Mouse (Mus musculus) retina, postnatal 7 days (tissue): ENCODE measurements at regions not wholly inside any gene's neighbourhood (a gene's known extent, or its start where the extent isn't known, plus 50 kb on each side); places are given as distances from the start of the nearest gene placed in this dataset.

ENCODE experiments used
- DNase-seq: peaks from one replicate; pipeline ENCODE4 v3.0.0-alpha.2; 2012; ENCODE audit warnings: low read depth, low spot score

DNA sequence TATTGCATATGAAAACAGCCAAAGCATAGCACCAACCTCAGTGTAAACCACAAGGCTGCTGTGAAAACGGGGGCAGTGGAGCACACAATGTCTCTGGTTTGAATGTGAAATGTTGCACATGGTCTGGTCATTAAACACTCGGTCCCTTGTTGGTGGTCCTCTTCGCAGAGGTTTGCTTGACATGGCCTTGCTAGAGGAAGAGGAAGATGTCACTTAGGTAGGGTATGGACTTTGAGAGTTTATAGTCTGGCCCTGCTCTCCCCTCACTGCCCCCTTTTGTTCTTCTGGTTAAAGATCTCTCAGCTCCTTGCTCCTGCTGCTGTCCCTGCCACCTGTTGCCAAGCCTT is 125.9 kb upstream of the Ift57 start:
- no peak for DNase-seq

DNA sequence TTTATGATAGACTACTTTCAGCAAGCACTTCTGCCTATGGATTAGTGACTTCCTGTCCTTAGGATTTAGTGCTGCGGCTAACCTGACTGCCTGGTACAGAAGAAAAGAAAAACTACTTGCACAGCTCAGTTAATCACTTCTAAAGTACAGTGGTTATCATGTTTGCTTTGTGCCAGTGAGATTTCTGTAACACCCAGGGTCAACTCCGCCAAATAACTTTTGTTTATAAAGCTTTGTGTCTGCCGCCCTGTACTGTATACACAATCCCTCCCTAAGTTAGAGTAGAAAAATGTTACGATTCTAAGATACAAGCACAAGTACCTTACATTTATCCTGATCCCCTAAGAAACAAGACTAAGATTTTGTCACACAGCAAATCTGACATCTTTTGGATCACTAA is 120.1 kb upstream of the Ift57 start:
- no peak for DNase-seq

DNA sequence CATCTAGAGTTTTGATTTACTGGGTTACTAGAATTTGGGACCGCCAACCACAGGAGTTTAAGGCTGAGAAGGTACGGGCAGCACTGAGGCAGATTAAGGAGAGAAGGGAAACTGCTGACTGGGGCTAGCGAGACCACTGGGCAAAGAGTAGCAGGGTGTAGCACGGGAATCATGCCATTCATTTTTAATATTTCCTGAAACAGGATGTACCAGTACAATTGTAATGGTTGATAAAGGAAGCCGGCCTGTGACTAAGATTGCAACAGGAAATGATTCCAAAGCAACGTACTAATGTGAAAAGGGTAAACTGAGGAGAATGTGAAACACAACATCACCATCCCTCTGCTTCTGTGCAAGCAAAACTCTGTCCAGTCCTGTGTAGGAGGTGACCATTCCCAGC is 118.3 kb upstream of the Ift57 start:
- DNase-seq = no peak

DNA sequence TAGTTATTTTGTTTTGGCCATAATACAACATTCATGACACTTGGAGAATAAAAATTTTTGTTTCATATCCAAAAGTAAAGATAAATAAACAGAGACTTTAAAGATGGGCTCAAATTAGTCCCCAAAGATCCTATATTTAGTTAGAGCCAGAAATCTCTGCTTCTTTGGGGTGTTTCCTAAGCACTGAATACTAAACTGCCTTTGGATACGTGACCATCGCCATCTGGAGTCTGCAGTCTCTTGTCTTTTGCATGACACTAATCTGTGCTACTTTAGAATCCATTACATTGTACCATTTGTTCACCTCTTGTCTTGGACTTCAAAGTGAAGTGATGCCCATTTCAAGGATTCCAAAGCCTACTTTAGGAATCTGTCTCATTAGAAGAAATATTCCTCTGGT is 92.5 kb upstream of the Ift57 start:
- DNase-seq = no peak

DNA sequence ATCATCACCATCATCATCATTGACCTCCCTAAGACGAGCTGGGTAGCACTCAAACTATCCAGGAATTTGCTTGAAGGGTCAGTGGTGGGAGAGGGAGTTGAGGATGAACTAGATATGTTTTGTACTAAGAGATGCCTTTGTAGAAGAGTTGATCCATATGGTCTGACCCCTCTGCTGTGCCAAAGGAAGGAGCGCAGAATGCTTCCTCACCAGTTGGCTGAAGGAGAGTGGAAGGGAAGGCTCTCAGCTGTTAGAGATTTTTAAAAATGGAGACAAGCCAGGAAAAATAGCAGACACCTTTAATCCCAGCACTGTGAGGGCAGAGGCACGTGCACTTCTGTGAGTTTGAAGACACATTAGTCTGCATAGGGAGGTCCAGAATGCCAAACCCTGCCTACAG is 84.2 kb upstream of the Ift57 start:
- no peak for DNase-seq

DNA sequence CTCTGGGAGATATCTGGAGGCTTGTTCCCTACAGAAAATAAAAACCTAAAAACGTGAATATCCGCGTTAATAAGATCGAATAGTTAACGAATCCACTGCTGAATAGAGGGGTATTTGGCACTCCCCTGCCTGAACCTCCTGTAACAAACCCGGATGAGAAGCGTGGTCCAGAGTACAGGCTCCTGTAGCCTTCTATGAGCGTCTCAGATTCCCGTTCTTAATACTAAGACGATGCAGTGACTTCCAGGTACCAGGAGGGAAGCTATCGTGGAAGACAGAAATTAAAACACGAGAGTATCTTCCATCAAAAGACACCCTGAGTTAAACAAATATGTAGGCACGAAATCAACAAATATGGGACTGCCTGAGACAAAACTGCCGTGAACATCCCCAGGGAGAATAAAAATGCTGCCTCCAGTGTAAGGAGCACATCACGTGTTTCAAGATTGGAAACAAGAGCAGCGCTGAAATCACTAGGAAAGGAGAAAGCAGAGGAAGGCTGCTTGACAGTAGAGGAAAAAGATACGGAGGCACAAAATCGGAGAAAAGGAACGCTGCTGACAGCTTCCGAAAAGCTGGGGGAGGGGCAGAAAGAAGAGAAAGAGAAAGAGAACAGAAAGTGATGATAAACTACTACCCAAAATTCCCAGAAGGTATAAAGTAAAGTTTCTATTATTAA is 83.6 kb upstream of the Ift57 start:
- no peak for DNase-seq

DNA sequence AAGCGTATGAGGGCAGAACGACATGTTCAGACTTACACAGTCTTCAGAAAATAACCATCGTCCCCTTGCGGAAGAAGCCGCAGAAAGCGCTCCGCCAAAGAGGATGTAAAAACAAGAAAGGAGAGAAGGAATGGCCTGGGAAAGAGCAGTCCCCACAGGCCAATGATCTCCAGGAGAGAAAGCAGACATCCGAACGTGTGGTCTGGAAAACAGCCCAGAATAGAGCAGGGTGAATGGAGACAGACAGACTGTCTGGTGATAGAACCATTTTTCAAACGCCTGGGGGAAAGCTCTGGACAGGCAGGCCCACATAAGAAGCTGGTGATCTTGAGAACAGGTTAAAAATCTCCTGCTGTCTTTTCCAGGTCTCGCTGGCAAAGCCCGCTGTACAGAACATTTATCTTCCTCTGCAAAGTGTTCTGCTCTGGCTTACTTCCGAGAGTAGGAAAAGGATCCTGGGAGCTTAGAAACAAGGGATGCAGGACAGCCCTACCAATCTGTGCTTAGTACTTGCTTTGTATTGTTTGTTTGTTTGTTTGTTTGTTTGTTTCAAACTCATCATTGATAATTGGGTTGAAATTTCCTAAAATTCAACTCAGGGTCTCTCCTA is 82.7 kb upstream of the Ift57 start:
- no peak for DNase-seq

DNA sequence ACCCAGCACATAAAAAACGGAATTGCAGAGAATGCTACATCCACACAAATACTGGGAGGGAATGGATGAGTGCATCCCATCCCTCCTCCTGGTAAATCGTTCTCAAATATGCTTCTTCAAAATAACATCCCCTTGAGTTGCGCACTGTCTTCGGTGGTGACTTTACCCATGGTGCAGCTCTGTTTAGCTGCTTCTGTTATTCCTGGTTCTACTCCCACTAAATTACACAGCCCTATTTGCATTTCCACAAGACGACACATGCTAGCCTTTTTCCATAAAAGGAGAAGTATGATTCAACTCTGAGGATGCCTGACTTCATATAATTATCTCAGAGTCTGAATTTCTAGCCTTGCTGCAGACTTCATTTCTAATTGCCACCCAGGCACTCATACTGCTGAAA is 65.5 kb upstream of the Ift57 start:
- DNase-seq = no peak

DNA sequence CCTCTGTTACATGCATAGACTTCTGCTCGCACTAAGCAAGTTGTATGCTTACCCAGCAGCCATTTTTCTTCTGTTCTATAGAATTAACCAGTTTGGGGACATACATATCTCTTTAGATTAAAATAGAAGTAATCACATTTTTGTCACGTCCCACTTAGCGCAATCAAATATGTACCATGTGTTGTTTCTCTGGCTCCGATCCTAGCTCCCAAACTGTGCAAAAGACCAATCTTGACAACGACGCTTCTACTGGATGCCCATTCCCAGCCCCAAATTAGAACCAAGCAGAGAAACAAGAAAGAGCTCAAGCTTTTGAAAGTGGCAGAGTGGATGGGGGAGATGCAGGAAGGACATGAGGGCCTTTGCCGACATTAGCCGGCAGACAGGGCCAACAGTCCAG is 63.5 kb upstream of the Ift57 start:
- no peak for DNase-seq

DNA sequence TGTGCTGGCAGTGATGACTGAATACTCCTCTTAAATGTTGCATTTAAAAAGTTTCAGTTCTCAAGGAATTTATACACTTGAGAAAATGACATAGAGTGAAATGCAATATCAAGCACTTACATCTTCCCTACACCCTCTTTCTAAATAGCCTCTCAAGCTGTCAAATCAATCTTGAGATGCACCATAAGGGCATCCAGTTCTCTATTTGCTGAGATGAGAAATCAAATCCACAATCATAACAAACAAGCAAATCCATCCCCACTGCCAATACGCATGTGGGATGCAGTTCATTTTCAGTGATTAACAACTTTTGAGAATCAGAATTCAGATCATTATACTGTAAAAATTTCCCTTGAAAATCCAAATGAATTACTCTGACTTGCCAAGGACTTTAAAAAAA is 62.6 kb upstream of the Ift57 start:
- no peak for DNase-seq

DNA sequence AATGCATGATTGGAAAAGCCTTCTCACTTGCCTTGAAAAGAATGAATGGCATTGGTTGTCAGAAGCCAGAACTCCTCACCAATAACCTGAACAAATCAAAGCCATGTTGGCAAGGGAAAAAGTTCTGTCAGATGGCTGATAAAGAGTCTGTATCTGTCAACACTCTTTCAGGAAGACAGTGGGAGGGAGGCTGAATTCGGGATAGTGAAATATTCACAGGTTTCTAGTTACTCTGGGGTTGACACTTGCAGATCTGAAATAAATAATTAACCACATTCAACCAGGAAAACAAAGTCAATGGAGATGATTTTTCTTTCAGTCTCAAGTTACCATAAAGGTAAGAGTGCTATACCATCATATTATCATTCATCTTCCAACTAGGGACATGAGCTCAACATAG is 56.3 kb upstream of the Ift57 start:
- no peak for DNase-seq

DNA sequence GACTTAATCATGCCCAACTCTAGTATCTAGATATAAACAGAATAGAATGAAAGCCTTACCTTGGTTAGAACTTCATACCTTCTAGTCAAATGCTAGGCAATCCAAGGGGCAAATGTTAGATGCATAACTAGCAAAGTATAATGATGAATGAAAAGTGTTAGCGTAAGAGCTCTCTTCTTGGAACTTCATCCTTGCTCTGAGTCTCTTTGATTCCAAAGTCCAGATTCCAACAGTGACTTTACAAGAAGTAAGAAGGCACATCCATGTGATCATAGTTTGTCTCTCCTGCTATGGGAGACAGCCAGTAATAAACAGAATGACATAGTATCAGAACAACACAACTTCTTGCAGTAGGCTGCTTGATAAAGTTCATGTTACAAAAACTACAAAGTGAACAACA is 54.6 kb upstream of the Ift57 start:
- DNase-seq = no peak

DNA sequence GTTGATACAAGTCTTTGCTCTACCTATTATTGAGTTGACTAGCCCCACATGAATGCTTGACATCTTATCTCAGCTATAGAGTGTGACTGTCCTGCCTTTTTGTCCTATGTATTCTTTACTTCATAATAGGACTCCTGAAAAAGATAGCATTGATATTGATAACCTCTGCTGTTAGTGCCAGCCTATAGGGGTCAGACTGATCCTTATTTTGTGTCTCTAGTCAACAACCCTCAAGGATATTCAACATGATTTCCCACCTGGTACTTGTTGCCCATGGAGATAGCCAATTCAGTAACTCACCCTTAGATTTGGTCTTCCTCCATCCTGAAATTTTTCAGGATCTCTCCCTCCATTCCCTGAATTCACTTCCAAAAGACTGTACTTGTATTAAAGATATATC is 52.6 kb upstream of the Ift57 start:
- no peak for DNase-seq
